Mouse (Mus musculus): ENCODE data around the gene Mustn1. TPM values are rescaled to one million over a fixed set of nuclear protein-coding genes. Genes with fewer than 3 reads are reported as not detected.

The Mustn1 gene
- polyA plus RNA-seq, 1 experiment from 2014 or later = 1.1 TPM

Other genes with a start within 250 kb of the Mustn1 start
- gene Rft1, start 224.8 kb upstream of the Mustn1 start, polyA plus RNA-seq (2014; fragmentation: Nextera tagmentation; extraction: Ambion mirVana) = 17.5 and 19.0 TPM in 2 replicates
- gene Sfmbt1, start 164.4 kb upstream of the Mustn1 start, polyA plus RNA-seq (2014; fragmentation: Nextera tagmentation; extraction: Ambion mirVana) = 19.8 and 19.9 TPM in 2 replicates
- gene Tmem110, start 53.6 kb upstream of the Mustn1 start, polyA plus RNA-seq (2014; fragmentation: Nextera tagmentation; extraction: Ambion mirVana) = 37.5 and 38.7 TPM in 2 replicates
- gene Itih4, start 7.3 kb downstream of the Mustn1 start, polyA plus RNA-seq (2014; fragmentation: Nextera tagmentation; extraction: Ambion mirVana) = not detected in 2 replicates
- 0.14 and 0.15 TPM in 2 replicates for gene Itih3, start 44.6 kb downstream of the Mustn1 start, polyA plus RNA-seq (2014; fragmentation: Nextera tagmentation; extraction: Ambion mirVana)
- not detected in 2 replicates for gene Itih1, start 64.1 kb downstream of the Mustn1 start, polyA plus RNA-seq (2014; fragmentation: Nextera tagmentation; extraction: Ambion mirVana)
- gene Nek4, start 72.2 kb downstream of the Mustn1 start, polyA plus RNA-seq (2014; fragmentation: Nextera tagmentation; extraction: Ambion mirVana) = 16.1 and 17.7 TPM in 2 replicates
- 42.4 and 47.8 TPM in 2 replicates for gene Glt8d1, start 122.2 kb downstream of the Mustn1 start, polyA plus RNA-seq (2014; fragmentation: Nextera tagmentation; extraction: Ambion mirVana)
- 277 and 305 TPM in 2 replicates for gene Spcs1, start 122.5 kb downstream of the Mustn1 start, polyA plus RNA-seq (2014; fragmentation: Nextera tagmentation; extraction: Ambion mirVana)
- gene Pbrm1, start 139.9 kb downstream of the Mustn1 start, polyA plus RNA-seq (2014; fragmentation: Nextera tagmentation; extraction: Ambion mirVana) = 135 and 136 TPM in 2 replicates
- gene Gnl3, start 140.0 kb downstream of the Mustn1 start, polyA plus RNA-seq (2014; fragmentation: Nextera tagmentation; extraction: Ambion mirVana) = 126 and 129 TPM in 2 replicates
- 61.6 and 66.5 TPM in 2 replicates for gene Smim4, start 249.8 kb downstream of the Mustn1 start, polyA plus RNA-seq (2014; fragmentation: Nextera tagmentation; extraction: Ambion mirVana)

All from limb, embryonic 11.5 days (tissue).